In the genomic region with DNA sequence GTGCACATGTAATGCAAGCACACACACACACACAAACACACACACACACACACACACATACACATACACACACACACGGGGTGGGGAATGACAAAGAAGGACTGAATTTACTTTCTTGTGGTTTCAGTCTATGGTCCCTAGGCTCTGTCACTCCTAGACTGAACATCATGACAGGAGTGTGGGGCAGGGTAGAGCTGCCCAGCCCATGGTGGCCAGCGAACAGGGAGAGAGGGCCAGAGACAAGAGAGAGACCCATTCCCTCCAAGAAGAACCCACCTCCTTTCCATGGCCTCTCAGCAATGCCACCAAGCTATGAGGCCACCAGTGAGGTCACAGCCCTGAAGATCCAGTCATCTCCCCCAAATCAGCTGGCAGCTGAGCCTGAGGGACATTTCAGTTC, we compare ENCODE assay signal across 8 mouse cellular contexts.
DNase-seq lines count a peak whose midpoint lies in the region; ATAC-seq and TF ChIP-seq lines count a peak whose summit lies in the region.

No protein-coding gene starts in this region.

- no peak for TF ChIP-seq POLR2A in embryonic fibroblast, embryonic 13.5 days (IDR thresholded peaks at IDR 0.05; ENCODE audit: low read depth, low read length)

- H3K27me3 ChIP-seq in kidney, embryonic 15.5 days = peaks cover 11% of the 10 kb centered on the region; the same call in 1 of the 2 replicates
- H3K27me3 ChIP-seq in limb, embryonic 10.5 days (ENCODE audit: low read depth, poor library complexity, severe bottlenecking) = peaks cover 20% of the 10 kb centered on the region; the same call in 1 of the 2 replicates
- no peaks in the 10 kb centered on the region for H3K27me3 ChIP-seq in midbrain, embryonic 16.5 days (ENCODE audit: control insufficient read depth, insufficient read depth, low read depth, low read length)

- WGBS in kidney, embryonic 15.5 days = 48% methylated on average over 2 of the region's 2 CpGs
- WGBS in limb, embryonic 10.5 days = 73% methylated on average over 2 of the region's 2 CpGs
- WGBS in midbrain, embryonic 16.5 days = 83% methylated on average over 1 of the region's 2 CpGs

- no peak for TF ChIP-seq CTCF in embryonic fibroblast, embryonic 13.5 days (IDR thresholded peaks at IDR 0.05; ENCODE audit: borderline replicate concordance, insufficient read depth, low read length)

- H3K4me1 ChIP-seq in kidney, embryonic 15.5 days = peaks cover 53% of the 10 kb centered on the region
- peaks cover 10% of the 10 kb centered on the region for H3K4me1 ChIP-seq in embryonic fibroblast, embryonic 13.5 days (ENCODE audit: control insufficient read depth, insufficient read depth, low read length)
- H3K4me1 ChIP-seq in limb, embryonic 10.5 days = peaks cover 32% of the 10 kb centered on the region
- peaks cover 12% of the 10 kb centered on the region for H3K4me1 ChIP-seq in midbrain, embryonic 16.5 days (ENCODE audit: control insufficient read depth, insufficient read depth, low read length)

- no peak for ATAC-seq in kidney, embryonic 15.5 days (replicated peaks; ENCODE audit: low FRiP score)
- peak; percentile 56; the same call in 1 of the 2 replicates for ATAC-seq in midbrain, embryonic 16.5 days
- ATAC-seq in megakaryocyte progenitor cell, adult 5-6 weeks (replicated peaks; ENCODE audit: poor library complexity) = no peak

- no peak overlapping the region for H3K4me3 ChIP-seq in kidney, embryonic 15.5 days (replicated peaks)
- no peak overlapping the region for H3K4me3 ChIP-seq in embryonic fibroblast, embryonic 13.5 days (ENCODE audit: insufficient read depth, low read length)
- no peak overlapping the region for H3K4me3 ChIP-seq in limb, embryonic 10.5 days
- no peak overlapping the region for H3K4me3 ChIP-seq in midbrain, embryonic 16.5 days (ENCODE audit: low read depth, low read length)

- no peak overlapping the region for H3K9ac ChIP-seq in kidney, embryonic 15.5 days
- peak overlapping the region; percentile 27; the same call in 1 of the 2 replicates for H3K9ac ChIP-seq in midbrain, embryonic 16.5 days (ENCODE audit: low read depth, low read length)

- H3K36me3 ChIP-seq in kidney, embryonic 15.5 days = no peaks in the 10 kb centered on the region
- H3K36me3 ChIP-seq in limb, embryonic 10.5 days = no peaks in the 10 kb centered on the region
- H3K36me3 ChIP-seq in midbrain, embryonic 16.5 days (ENCODE audit: control insufficient read depth, insufficient read depth, low read length) = no peaks in the 10 kb centered on the region

- peak overlapping the region; percentile 46 for H3K4me2 ChIP-seq in kidney, embryonic 15.5 days
- H3K4me2 ChIP-seq in midbrain, embryonic 16.5 days (ENCODE audit: low read length) = no peak overlapping the region

- peak overlapping the region; percentile 86 for H3K27ac ChIP-seq in kidney, embryonic 15.5 days
- H3K27ac ChIP-seq in embryonic fibroblast, embryonic 13.5 days (ENCODE audit: insufficient read depth, low read length) = peak overlapping the region; percentile 28
- H3K27ac ChIP-seq in limb, embryonic 10.5 days = peak overlapping the region; percentile 86
- H3K27ac ChIP-seq in midbrain, embryonic 16.5 days (ENCODE audit: low read length) = no peak overlapping the region

- H3K9me3 ChIP-seq in kidney, embryonic 15.5 days (replicated peaks) = no peaks in the 10 kb centered on the region
- no peaks in the 10 kb centered on the region for H3K9me3 ChIP-seq in limb, embryonic 10.5 days (replicated peaks)
- no peaks in the 10 kb centered on the region for H3K9me3 ChIP-seq in midbrain, embryonic 16.5 days (replicated peaks; ENCODE audit: control insufficient read depth, low read length, poor library complexity, severe bottlenecking)

- DNase-seq in kidney, adult 18-20 months = no peak
- DNase-seq in limb, embryonic 10.5 days (ENCODE audit: low spot score) = no peak
- no peak for DNase-seq in embryo, embryonic 9.5 days (ENCODE audit: extremely low spot score)
- DNase-seq in spleen, postnatal 14 days (ENCODE audit: low spot score in 2 of 2) = no peak
